Comparison of ENCODE assay signal across 10 mouse cellular contexts in the genomic region with DNA sequence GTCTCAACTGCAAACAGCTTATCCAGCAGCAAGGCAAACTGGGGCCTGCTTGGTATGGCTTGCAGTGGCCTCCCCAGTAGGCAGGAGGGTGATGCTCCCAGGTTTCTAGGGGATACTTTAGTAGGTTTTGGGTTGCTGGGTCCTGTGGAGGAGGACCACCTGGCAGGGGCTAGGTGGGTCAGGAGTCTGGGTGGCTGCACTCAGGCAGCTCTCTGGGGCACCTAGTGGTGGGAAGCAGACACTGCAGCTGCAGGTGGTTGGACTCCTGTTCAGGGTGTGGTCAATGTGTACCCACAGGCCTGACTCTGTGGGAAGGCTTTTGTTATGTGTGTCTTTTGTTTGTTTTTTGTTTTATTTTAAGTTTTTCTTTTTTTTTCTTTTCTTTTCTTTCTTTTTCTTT. TPM values are rescaled to one million over a fixed set of nuclear protein-coding genes. Genes with fewer than 3 reads are reported as not detected.
DNase-seq lines count a peak whose midpoint lies in the region; ATAC-seq and TF ChIP-seq lines count a peak whose summit lies in the region.
"Had no signal": no experiment of that assay in that cellular context is flagged by ENCODE, and none has a peak within 500 bp of the region (broad histone marks: within the 10 kb centered on the region; RNA-seq: fewer than 3 reads in every experiment).

No protein-coding gene starts in this region.

- no peak overlapping the region for H3K27ac ChIP-seq in layer of hippocampus, adult 2 months
- no peak overlapping the region for H3K27ac ChIP-seq in liver, adult 2 months (replicated peaks; ENCODE audit: insufficient read depth, low read depth, low read length)
- H3K27ac ChIP-seq in forebrain, embryonic 13.5 days, result no peak overlapping the region

- H3K27me3 ChIP-seq in liver, adult 2 months (ENCODE audit: control insufficient read depth, insufficient read depth, low read length), result no peaks in the 10 kb centered on the region
- H3K27me3 ChIP-seq in splenic B cell, adult 2 months (ENCODE audit: control insufficient read depth, insufficient read depth, low read length, poor library complexity, severe bottlenecking), result no peaks in the 10 kb centered on the region; the same call in 1 of the 2 replicates
- peaks cover 87% of the 10 kb centered on the region for H3K27me3 ChIP-seq in forebrain, embryonic 13.5 days

- no peak overlapping the region for H3K4me3 ChIP-seq in layer of hippocampus, adult 2 months
- H3K4me3 ChIP-seq in liver, adult 2 months (ENCODE audit: insufficient read depth, low read depth, low read length), result no peak overlapping the region
- no peak overlapping the region for H3K4me3 ChIP-seq in forebrain, embryonic 13.5 days
- H3K4me3 ChIP-seq: megakaryocyte, embryonic 14.5 days had no signal

- peak; percentile 91 for TF ChIP-seq CTCF in layer of hippocampus, adult 2 months (conservative IDR thresholded peaks at IDR 0.05)
- peak; percentile 87 for TF ChIP-seq CTCF in liver, adult 2 months (IDR thresholded peaks at IDR 0.05; ENCODE audit: low read depth, low read length)

- no peaks in the 10 kb centered on the region for H3K79me2 ChIP-seq in liver, adult 2 months (ENCODE audit: control insufficient read depth, insufficient read depth, low read length)

- no peaks in the 10 kb centered on the region for H3K9me3 ChIP-seq in forebrain, embryonic 13.5 days (replicated peaks)
- H3K9me3 ChIP-seq: megakaryocyte, embryonic 14.5 days had no signal

- no peak overlapping the region for H3K9ac ChIP-seq in liver, adult 2 months (ENCODE audit: low read depth, low read length)
- no peak overlapping the region for H3K9ac ChIP-seq in forebrain, embryonic 13.5 days

- ATAC-seq in forebrain, embryonic 13.5 days, result no peak

- DNase-seq in adrenal gland, postnatal 14 days, result peak; percentile 67
- DNase-seq in adrenal gland, adult 2 months, result no peak
- no peak for DNase-seq in layer of hippocampus, adult 2 months (ENCODE audit: low spot score in 2 of 2)
- DNase-seq in layer of hippocampus, postnatal 10 days (ENCODE audit: low spot score in 2 of 2), result no peak
- DNase-seq in c-Kit-negative CD71-positive TER-119-positive erythroid progenitor cells, embryonic 14.5 days (ENCODE audit: low read depth, low spot score), result peak; percentile 44
- DNase-seq in liver, adult 2 months (ENCODE audit: extremely low read depth, low read depth, low spot score), result peak; percentile 27
- DNase-seq in splenic B cell, adult 2 months (ENCODE audit: low read depth, low spot score), result peak; percentile 72

- peaks cover 5% of the 10 kb centered on the region; the same call in 1 of the 2 replicates for H3K4me1 ChIP-seq in liver, adult 2 months (ENCODE audit: control insufficient read depth, insufficient read depth, low read length)
- peaks cover 35% of the 10 kb centered on the region for H3K4me1 ChIP-seq in forebrain, embryonic 13.5 days

- H3K4me2 ChIP-seq in forebrain, embryonic 13.5 days, result no peak overlapping the region

- H3K36me3 ChIP-seq in liver, adult 2 months (ENCODE audit: control insufficient read depth, insufficient read depth, low read length), result no peaks in the 10 kb centered on the region
- H3K36me3 ChIP-seq in splenic B cell, adult 2 months (ENCODE audit: control insufficient read depth, insufficient read depth, low read length, poor library complexity, severe bottlenecking), result no peaks in the 10 kb centered on the region
- H3K36me3 ChIP-seq in forebrain, embryonic 13.5 days (ENCODE audit: poor library complexity, severe bottlenecking), result no peaks in the 10 kb centered on the region

- TF ChIP-seq POLR2A in liver, adult 2 months (IDR thresholded peaks at IDR 0.05; ENCODE audit: extremely low read depth, insufficient read depth, low read length), result no peak

RNA-seq across cellular contexts. Expression of gene Espn, which starts 17.7 kb away (rescaled TPM):
- 0.71 and 0.96 TPM in 2 replicates for total RNA-seq in adrenal gland, postnatal 14 days (2021)
- 1 to 10 TPM; 1.7 to 2.3 TPM for total RNA-seq in adrenal gland, adult 2 months (2021)
- polyA plus RNA-seq in adrenal gland, adult 2 months (2012; rRNA removed), result 8.3 and 10.4 TPM in 2 replicates
- total RNA-seq in layer of hippocampus, adult 2 months (2021), result 1 to 10 TPM; 1.2 to 1.9 TPM
- under 1 TPM; 0.62 to 0.78 TPM for total RNA-seq in layer of hippocampus, postnatal 10 days (2021)
- total RNA-seq in liver, adult 2 months (2014; rRNA removed), result 0.20 and 0.28 TPM in 2 replicates
- 0.47 and 1.4 TPM in 2 replicates for polyA plus RNA-seq in liver, adult 2 months (2012; rRNA removed)
- 0.10 and 0.13 TPM in 2 replicates for polyA plus RNA-seq in forebrain, embryonic 13.5 days (2015; fragmentation: Nextera tagmentation; extraction: Ambion mirVana)

RNA-seq across cellular contexts. Expression of gene Tnfrsf25, which starts 18.8 kb away (rescaled TPM):
- 2.9 and 4.8 TPM in 2 replicates for total RNA-seq in adrenal gland, postnatal 14 days (2021)
- total RNA-seq in adrenal gland, adult 2 months (2021), result 1 to 10 TPM in 1 of 2 experiments, under 1 TPM in 1; 0.79 to 1.3 TPM
- polyA plus RNA-seq in adrenal gland, adult 2 months (2012; rRNA removed), result 2.5 TPM in 2 replicates
- total RNA-seq in layer of hippocampus, adult 2 months (2021), result 10 to 100 TPM; 22.7 to 48.4 TPM
- 10 to 100 TPM; 14.0 to 15.1 TPM for total RNA-seq in layer of hippocampus, postnatal 10 days (2021)
- total RNA-seq in liver, adult 2 months (2014; rRNA removed), result 0.13 and 0.28 TPM in 2 replicates
- 0.54 and 0.72 TPM in 2 replicates for polyA plus RNA-seq in liver, adult 2 months (2012; rRNA removed)
- 0.38 and 0.88 TPM in 2 replicates for polyA plus RNA-seq in forebrain, embryonic 13.5 days (2015; fragmentation: Nextera tagmentation; extraction: Ambion mirVana)

RNA-seq across cellular contexts. Expression of gene Hes2, which starts 24.2 kb away (rescaled TPM):
- not detected in 2 replicates for total RNA-seq in adrenal gland, postnatal 14 days (2021)
- not detected for total RNA-seq in adrenal gland, adult 2 months (2021)
- 0.57 TPM in 1 of 2 replicates, not detected in the other for polyA plus RNA-seq in adrenal gland, adult 2 months (2012; rRNA removed)
- total RNA-seq in layer of hippocampus, adult 2 months (2021), result not detected
- not detected for total RNA-seq in layer of hippocampus, postnatal 10 days (2021)
- total RNA-seq in liver, adult 2 months (2014; rRNA removed), result not detected in 2 replicates
- not detected in 2 replicates for polyA plus RNA-seq in liver, adult 2 months (2012; rRNA removed)
- not detected in 2 replicates for polyA plus RNA-seq in forebrain, embryonic 13.5 days (2015; fragmentation: Nextera tagmentation; extraction: Ambion mirVana)
- total RNA-seq: gastrocnemius, postnatal 36 days had no signal

RNA-seq across cellular contexts. Expression of gene Acot7, which starts 43.4 kb away (rescaled TPM):
- total RNA-seq in adrenal gland, postnatal 14 days (2021), result 32.2 and 34.2 TPM in 2 replicates
- total RNA-seq in adrenal gland, adult 2 months (2021), result 10 to 100 TPM; 43.4 to 65.0 TPM
- 22.1 and 25.5 TPM in 2 replicates for polyA plus RNA-seq in adrenal gland, adult 2 months (2012; rRNA removed)
- total RNA-seq in layer of hippocampus, adult 2 months (2021), result 100 to 1,000 TPM; 306 to 335 TPM
- total RNA-seq in layer of hippocampus, postnatal 10 days (2021), result 100 to 1,000 TPM; 426 to 431 TPM
- 9.3 and 10.7 TPM in 2 replicates for total RNA-seq in liver, adult 2 months (2014; rRNA removed)
- polyA plus RNA-seq in liver, adult 2 months (2012; rRNA removed), result 18.4 and 20.8 TPM in 2 replicates
- 126 and 135 TPM in 2 replicates for polyA plus RNA-seq in forebrain, embryonic 13.5 days (2015; fragmentation: Nextera tagmentation; extraction: Ambion mirVana)

Comparison
In these comparisons a context has a peak if more than half of its experiments do, and no peak if none do; other contexts are left out.
1. DNase-seq: peak in adrenal gland, postnatal 14 days (single experiment), c-Kit-negative CD71-positive TER-119-positive erythroid progenitor cells, embryonic 14.5 days (single experiment), liver, adult 2 months (single experiment) and splenic B cell, adult 2 months (single experiment); none in adrenal gland, adult 2 months (single experiment), layer of hippocampus, adult 2 months (0 of 2) and layer of hippocampus, postnatal 10 days (0 of 2).